Mouse (Mus musculus) stomach, embryonic 16.5 days (tissue): ENCODE results near the gene Tle2. TPM values are rescaled to one million over a fixed set of nuclear protein-coding genes. Genes with fewer than 3 reads are reported as not detected.

Experiments
- ATAC-seq: fragments of 200-750 bp; cut with Nextera tagmentation; 2 replicates; pipeline ENCODE4 v1.8.0; 2017; ENCODE audit warnings: moderate number of reproducible peaks, moderate TSS enrichment; ENCODE audit not compliant: insufficient read depth, low FRiP score
- H3K27ac ChIP-seq: fragments of 300-500 bp; sonication (generic); 2 replicates; pipeline ENCODE4 v1.5.1; 2014; ENCODE audit warnings: low read length
- H3K27me3 ChIP-seq: fragments of 300-500 bp; sonication (generic); 2 replicates; pipeline ENCODE4 v1.6.1; 2014; ENCODE audit warnings: low read length, control low read depth, mixed read lengths; ENCODE audit not compliant: control insufficient read depth, insufficient read depth
- H3K36me3 ChIP-seq: fragments of 300-500 bp; sonication (generic); 2 replicates; pipeline ENCODE4 v1.6.1; 2014; ENCODE audit warnings: low read length; ENCODE audit not compliant: control insufficient read depth, insufficient read depth
- H3K4me1 ChIP-seq: fragments of 300-500 bp; sonication (generic); 2 replicates; pipeline ENCODE4 v1.6.1; 2014; ENCODE audit warnings: low read length, control low read depth, mixed read lengths; ENCODE audit not compliant: control insufficient read depth, insufficient read depth
- H3K4me2 ChIP-seq: fragments of 300-500 bp; sonication (generic); 2 replicates; pipeline ENCODE4 v1.6.1; 2014; ENCODE audit warnings: low read depth, low read length, mixed read lengths
- H3K4me3 ChIP-seq: fragments of 300-500 bp; sonication (generic); replicated peaks from 2 replicates; pipeline ENCODE4 v1.5.1; 2014; ENCODE audit warnings: mild to moderate bottlenecking, low read length
- H3K9ac ChIP-seq: fragments of 300-500 bp; sonication (generic); 2 replicates; pipeline ENCODE4 v1.6.1; 2014; ENCODE audit warnings: low read length
- H3K9me3 ChIP-seq: fragments of 300-500 bp; sonication (generic); replicated peaks from 2 replicates; pipeline ENCODE4 v1.6.1; 2016; ENCODE audit warnings: low read length, control low read depth; ENCODE audit not compliant: control insufficient read depth
- WGBS: fragments of 180-500 bp; shearing (Covaris S2); extraction: QIAGEN DNeasy Blood & Tissue Kit; methylation state at CpG from one replicate; pipeline ENCODE4 v1.1.7; 2014; 5-methylcytosine and 5-hydroxymethylcytosine counted together
- polyA plus RNA-seq: library from polyadenylated mRNA; unstranded; fragments of >200 nt; fragmentation: Nextera tagmentation; extraction: Ambion mirVana; gene quantifications from 2 replicates; pipeline ENCODE4 v1.2.1, GENCODE M21; 2015

The Tle2 gene
- polyA plus RNA-seq, 1 experiment from 2014 or later = 20.6 TPM

DNA sequence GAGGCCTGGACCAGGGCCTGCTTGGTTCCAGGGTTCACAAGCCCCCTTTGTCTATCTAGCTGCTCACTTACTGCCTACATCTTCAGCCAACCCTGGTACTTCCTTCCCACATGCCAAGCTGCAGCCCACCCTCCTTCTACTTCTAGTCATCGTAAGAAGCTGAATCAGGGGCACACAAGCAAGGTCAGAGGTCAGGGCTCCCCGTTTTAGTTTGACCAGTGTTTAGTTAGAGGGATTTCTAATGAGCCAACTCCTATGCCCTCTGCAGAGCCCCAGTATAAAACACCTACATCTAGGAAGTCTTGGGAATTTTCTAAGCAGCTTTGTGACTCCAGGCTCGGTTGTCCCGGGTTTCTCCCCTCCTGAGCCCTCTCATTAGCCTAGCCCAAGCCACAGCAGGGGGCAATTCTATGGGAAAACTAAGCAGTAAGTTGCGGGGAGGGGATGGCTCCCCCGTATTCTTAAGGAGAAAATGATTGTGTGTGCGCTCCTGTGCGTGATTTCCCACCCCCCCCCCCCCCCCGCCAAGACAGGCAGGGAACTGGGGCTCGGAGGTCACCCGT is 4.0 kb upstream of the Tle2 start:
- H3K36me3 ChIP-seq = peaks cover 11% of the 10 kb centered on the region
- H3K4me2 ChIP-seq = peak overlapping the region; percentile 71
- peaks cover 53% of the 10 kb centered on the region for H3K4me1 ChIP-seq
- H3K9me3 ChIP-seq = no peaks in the 10 kb centered on the region
- peak overlapping the region; percentile 65 for H3K9ac ChIP-seq
- WGBS = 2% methylated on average over 11 of the region's 11 CpGs
- H3K27me3 ChIP-seq = no peaks in the 10 kb centered on the region
- H3K4me3 ChIP-seq = peak overlapping the region; percentile 53
- peak; percentile 0; the same call in 1 of the 2 replicates for ATAC-seq
- H3K27ac ChIP-seq = peak overlapping the region; percentile 86

DNA sequence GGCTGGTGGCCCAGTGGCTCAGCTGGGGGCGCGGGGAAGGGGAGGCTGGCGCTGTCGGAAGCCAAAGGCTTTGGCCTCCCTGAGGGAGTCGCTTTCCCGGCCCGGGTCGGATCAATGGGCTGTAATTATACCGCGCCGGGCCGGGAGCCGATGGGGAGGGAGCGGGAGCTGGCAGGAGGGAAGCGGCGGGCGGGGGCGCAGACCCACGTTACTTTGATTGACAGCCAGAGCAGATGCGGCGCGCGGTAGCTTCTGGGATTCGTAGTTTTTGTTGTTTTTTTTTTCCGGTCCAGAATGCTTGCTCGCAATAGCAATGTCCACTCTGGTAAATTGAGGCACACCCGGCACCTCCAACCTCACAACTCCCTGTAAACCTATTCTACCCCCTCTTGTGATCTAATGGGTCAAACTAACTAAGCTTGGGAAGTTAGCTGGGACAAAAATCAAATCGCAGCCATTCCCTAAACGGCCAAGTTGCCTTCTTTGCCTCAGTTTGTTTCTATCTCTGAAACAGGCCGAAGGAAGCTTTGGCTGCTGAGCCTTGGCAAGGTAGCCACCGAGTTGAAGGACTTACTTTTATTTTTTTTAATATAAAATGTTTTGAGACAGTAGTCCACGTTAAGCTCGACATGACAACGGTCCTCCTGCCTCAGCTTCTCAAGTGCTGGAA is 3.4 kb upstream of the Tle2 start:
- Histone ChIP-seq H3K4me2 (peak overlapping the region; percentile 71), H3K36me3 (peaks cover 4% of the 10 kb centered on the region), H3K27ac (peak overlapping the region; percentile 86), H3K9ac (peak overlapping the region; percentile 69), H3K27me3 (no peaks in the 10 kb centered on the region), H3K9me3 (no peaks in the 10 kb centered on the region), H3K4me3 (peak overlapping the region; percentile 53), H3K4me1 (peaks cover 58% of the 10 kb centered on the region)
- ATAC-seq = peak; percentile 69
- 0% methylated on average over 33 of the region's 34 CpGs for WGBS

DNA sequence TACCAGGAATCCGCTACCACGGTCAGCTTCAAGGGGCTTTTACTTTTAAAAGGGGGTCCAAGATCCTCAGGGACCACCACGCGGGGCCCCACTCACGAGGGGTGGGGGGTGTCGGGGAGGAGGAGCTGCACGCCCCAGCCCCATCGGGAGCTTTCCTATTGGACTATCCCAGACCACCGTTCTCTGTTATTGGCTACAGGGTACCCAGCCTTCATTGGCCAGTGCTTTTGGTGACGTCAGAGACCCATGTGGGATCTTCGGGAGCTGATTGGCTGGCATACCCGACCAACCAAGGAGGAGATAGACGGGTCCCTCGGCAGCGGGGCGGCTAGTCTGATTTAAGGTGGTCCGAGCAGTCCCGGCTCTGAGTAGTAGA is 2.9 kb upstream of the Tle2 start:
- Histone ChIP-seq H3K9me3 (no peaks in the 10 kb centered on the region), H3K4me1 (peaks cover 58% of the 10 kb centered on the region), H3K36me3 (no peaks in the 10 kb centered on the region), H3K9ac (peak overlapping the region; percentile 69), H3K4me3 (peak overlapping the region; percentile 53), H3K27me3 (no peaks in the 10 kb centered on the region), H3K27ac (peak overlapping the region; percentile 86), H3K4me2 (peak overlapping the region; percentile 71)
- peak; percentile 91 for ATAC-seq
- WGBS = under 1% methylated on average over 18 of the region's 18 CpGs

DNA sequence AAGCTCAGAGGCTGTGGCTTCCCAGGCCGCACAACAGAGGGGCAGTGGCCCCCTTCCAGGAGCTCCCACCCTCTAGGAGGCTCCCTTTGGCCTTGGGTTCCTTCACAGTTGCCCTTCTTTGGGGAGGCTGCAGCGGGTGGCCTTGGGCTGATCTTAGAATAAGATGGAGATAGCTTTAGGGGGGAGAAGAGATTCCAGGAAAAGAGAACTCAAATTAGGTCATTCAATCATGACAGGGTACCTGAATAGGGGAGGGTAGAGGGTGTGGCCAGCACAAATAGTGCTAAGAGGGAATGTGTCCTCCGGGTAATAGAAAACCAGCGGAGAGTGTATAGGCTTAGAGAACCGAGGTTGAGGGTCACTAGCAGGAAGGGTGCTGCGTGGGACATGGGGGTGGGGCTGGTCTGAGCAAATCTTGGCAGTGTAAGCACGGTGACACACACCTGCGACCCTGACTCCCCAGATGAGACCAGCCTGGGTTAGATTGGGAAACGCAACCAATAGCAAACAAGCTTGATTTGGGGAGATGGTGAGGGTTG is 2.2 kb upstream of the Tle2 start:
- no peaks in the 10 kb centered on the region for H3K27me3 ChIP-seq
- H3K4me2 ChIP-seq = peak overlapping the region; percentile 71
- WGBS = 16% methylated on average over 9 of the region's 9 CpGs
- peak overlapping the region; percentile 73 for H3K27ac ChIP-seq
- no peak for ATAC-seq
- no peaks in the 10 kb centered on the region for H3K9me3 ChIP-seq
- peak overlapping the region; percentile 53 for H3K4me3 ChIP-seq
- no peaks in the 10 kb centered on the region for H3K36me3 ChIP-seq
- H3K4me1 ChIP-seq = peaks cover 58% of the 10 kb centered on the region
- H3K9ac ChIP-seq = peak overlapping the region; percentile 61

DNA sequence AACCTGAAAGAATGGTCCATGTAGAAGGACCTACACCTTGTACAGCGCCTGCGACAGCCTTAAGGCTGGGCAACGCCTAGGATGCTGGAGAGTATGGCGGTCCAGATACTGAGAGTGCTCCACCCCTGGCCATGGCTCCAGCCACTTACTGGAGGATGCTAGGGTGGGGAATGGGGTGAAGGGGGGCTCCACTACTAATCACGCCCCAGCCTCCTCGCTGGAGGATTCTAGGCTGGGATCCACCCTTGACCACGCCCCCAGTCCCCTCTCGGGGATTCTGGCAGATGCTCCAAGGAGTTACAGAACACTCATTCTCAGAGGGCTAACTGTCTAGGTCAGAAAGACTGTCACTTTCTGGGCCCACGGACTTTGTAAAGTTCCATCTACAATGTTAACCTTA is 1.4 kb upstream of the Tle2 start:
- Histone ChIP-seq H3K4me2 (peak overlapping the region; percentile 71; the same call in 1 of the 2 replicates), H3K27ac (peak overlapping the region; percentile 55), H3K9me3 (no peaks in the 10 kb centered on the region), H3K27me3 (no peaks in the 10 kb centered on the region), H3K4me1 (peaks cover 58% of the 10 kb centered on the region), H3K36me3 (no peaks in the 10 kb centered on the region), H3K4me3 (no peak overlapping the region), H3K9ac (no peak overlapping the region)
- no peak for ATAC-seq
- 17% methylated on average over 9 of the region's 9 CpGs for WGBS

DNA sequence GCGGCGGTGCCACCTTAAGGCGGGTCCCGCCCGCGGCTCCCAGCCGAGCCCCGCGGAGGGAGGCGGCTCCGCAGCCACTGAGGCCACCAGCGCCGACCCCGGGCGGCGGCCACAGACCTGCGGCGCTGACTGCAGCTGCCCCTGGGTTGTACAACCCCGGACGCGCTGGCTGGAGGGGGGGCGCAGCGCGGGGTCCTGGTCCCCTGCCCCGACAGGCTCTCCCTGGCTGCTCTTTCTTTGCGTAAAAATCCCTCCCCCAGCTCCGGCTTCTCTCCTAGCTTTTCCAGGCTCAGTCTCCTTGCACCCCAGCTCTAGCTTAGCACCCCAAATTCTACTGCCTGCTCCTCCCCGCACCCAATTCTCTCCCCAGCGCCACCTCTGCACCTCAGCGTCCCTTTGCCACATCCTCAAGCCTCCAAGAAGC is 859 bp downstream of the Tle2 start:
- peak overlapping the region; percentile 64 for H3K4me3 ChIP-seq
- ATAC-seq = no peak
- H3K4me2 ChIP-seq = peak overlapping the region; percentile 75
- peak overlapping the region; percentile 52; the same call in 1 of the 2 replicates for H3K27ac ChIP-seq
- peak overlapping the region; percentile 76 for H3K9ac ChIP-seq
- H3K36me3 ChIP-seq = no peaks in the 10 kb centered on the region
- H3K27me3 ChIP-seq = no peaks in the 10 kb centered on the region
- 1% methylated on average over 29 of the region's 30 CpGs for WGBS
- H3K9me3 ChIP-seq = no peaks in the 10 kb centered on the region
- H3K4me1 ChIP-seq = peaks cover 40% of the 10 kb centered on the region

DNA sequence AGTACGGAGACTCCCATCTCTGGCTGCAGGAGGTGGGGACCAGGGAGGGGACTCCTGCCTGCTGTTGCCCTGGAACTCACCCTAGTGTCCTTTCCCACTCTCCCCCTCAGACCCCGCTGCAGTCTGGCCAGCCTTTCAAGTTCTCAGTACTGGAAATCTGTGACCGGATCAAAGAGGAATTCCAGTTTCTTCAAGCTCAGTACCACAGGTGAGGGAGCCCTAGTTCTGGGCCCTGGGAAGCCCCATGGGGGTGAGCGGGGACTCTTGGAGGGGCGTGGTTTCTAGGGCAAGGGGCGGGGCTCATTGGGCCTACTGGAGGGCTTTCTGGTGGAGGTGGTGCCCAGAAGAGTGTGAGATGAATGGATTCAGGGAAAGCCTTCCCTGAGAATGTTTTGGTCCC is 1.3 kb downstream of the Tle2 start:
- H3K4me1 ChIP-seq = peaks cover 38% of the 10 kb centered on the region
- no peaks in the 10 kb centered on the region for H3K36me3 ChIP-seq
- H3K9me3 ChIP-seq = no peaks in the 10 kb centered on the region
- no peak for ATAC-seq
- H3K4me3 ChIP-seq = peak overlapping the region; percentile 64
- WGBS = 4% methylated on average over 6 of the region's 6 CpGs
- no peak overlapping the region; the same call in 1 of the 2 replicates for H3K27ac ChIP-seq
- H3K4me2 ChIP-seq = peak overlapping the region; percentile 75
- no peaks in the 10 kb centered on the region for H3K27me3 ChIP-seq
- H3K9ac ChIP-seq = peak overlapping the region; percentile 76

DNA sequence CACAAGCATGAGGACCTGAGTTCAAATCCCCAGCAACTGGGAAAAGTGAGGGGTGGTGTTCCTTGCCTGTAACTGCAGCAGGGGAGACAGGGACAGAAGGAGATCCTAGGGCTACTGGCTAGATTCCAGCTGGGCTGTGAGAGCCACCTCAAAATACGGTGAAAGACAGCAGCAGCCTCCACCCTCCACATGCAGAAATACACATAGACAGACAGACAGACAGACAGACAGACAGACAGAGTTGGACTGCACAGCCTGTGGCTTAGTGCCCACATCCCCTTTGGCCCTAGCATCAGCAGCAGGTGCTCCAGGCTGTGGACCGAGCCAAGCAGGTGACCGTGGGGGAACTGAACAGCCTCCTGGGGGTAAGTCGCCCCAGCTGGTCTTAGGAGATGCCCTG is 5.6 kb downstream of the Tle2 start:
- Histone ChIP-seq H3K9me3 (no peaks in the 10 kb centered on the region), H3K4me2 (no peak overlapping the region), H3K4me3 (no peak overlapping the region), H3K27me3 (no peaks in the 10 kb centered on the region), H3K9ac (0 out of 2 replicates have a peak overlapping the region, but pooled peaks have one; percentile 22), H3K36me3 (no peaks in the 10 kb centered on the region), H3K4me1 (peaks cover 13% of the 10 kb centered on the region), H3K27ac (no peak overlapping the region)
- ATAC-seq = no peak
- 71% methylated on average over 4 of the region's 4 CpGs for WGBS

DNA sequence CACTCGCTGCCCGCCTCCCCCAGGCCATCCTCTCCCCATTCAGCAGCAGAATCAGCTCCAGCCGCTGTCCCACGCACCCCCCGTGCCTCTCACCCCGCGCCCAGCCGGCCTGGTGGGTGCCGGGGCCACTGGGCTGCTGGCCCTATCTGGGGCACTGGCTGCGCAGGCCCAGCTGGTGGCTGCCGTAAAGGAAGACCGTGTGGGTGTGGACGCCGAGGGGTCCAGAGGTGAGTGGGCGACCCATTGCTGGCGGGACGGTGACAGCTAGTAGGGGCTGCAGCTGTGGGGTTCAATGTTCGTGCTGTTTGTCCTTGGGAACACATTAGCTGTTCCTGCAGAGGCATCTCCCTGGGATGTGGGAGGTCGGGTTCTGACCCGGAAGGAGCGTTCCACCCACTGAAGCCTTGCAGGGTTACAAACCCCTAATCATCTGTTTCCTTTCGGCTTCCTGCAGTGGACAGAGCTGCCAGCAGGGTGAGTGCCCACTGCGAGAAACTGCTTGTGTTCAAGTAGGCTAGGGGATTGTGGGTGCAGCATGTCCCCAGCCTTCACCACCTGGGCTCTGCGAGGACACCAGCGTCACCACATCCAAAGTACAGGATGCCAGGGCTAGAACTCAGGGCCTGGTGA is 6.2 kb downstream of the Tle2 start:
- no peak for ATAC-seq
- 53% methylated on average over 25 of the region's 25 CpGs for WGBS

More for the DNA sequence above, 6.2 kb downstream of the Tle2 start:
- H3K4me2 ChIP-seq = no peak overlapping the region
- no peaks in the 10 kb centered on the region for H3K36me3 ChIP-seq
- H3K4me3 ChIP-seq = no peak overlapping the region
- H3K27ac ChIP-seq = no peak overlapping the region
- no peaks in the 10 kb centered on the region for H3K9me3 ChIP-seq
- H3K4me1 ChIP-seq = peaks cover 10% of the 10 kb centered on the region
- H3K9ac ChIP-seq = peak overlapping the region; percentile 22; the same call in 1 of the 2 replicates
- H3K27me3 ChIP-seq = no peaks in the 10 kb centered on the region
